Mouse (Mus musculus) hematopoietic stem cell, adult 5-6 weeks (primary cell): ENCODE measurements around the gene Dctd. TPM values are rescaled to one million over a fixed set of nuclear protein-coding genes. Genes with fewer than 3 reads are reported as not detected.

Experiments used
- ATAC-seq, 2 experiments: fragments of 125-278 bp in 1 of 2; replicated peaks in 1 of 2; 2 replicates each; pipeline ENCODE4 v1.8.0; 2016 to 2017; ENCODE audit warnings: inconsistent platforms in 2 of 2, mild to moderate bottlenecking in 2 of 2, moderate number of reproducible peaks in 2 of 2, low read depth in 1 of 2, moderate TSS enrichment in 1 of 2; ENCODE audit not compliant: low FRiP score in 2 of 2, poor library complexity in 2 of 2, severe bottlenecking in 2 of 2, insufficient read depth in 1 of 2, low TSS enrichment in 1 of 2
- total RNA-seq: library from RNA; stranded (forward); fragments of 172-1452, 232-1000 nt; gene quantifications from 2 replicates; pipeline ENCODE4 v1.2.3, GENCODE M21; 2017

The Dctd gene
- 67.2 and 72.7 TPM in 2 replicates for total RNA-seq

- ATAC-seq, result no peak
These were observed at the start of gene Dctd for GRCm38 (mm10) chr8:48098792-48099191. TSS of gene Dctd (plus strand) at chr8:48099092.

- ATAC-seq, result no peak
These were observed 45.3 kb upstream of the Dctd start for GRCm38 (mm10) chr8:48053611-48054010.

GRCm38 (mm10) chr8:48063526-48064072, 35.3 kb upstream of the Dctd start:
- no peak for ATAC-seq

GRCm38 (mm10) chr8:48074149-48074548, 24.7 kb upstream of the Dctd start:
- ATAC-seq, result no peak

- no peak for ATAC-seq
These were observed 16.5 kb upstream of the Dctd start for GRCm38 (mm10) chr8:48082343-48082742.

- ATAC-seq, result no peak
These were observed 8.2 kb upstream of the Dctd start for GRCm38 (mm10) chr8:48090661-48091060.

- no peak for ATAC-seq
These were observed 3.5 kb upstream of the Dctd start for GRCm38 (mm10) chr8:48095378-48095777.

- peak; percentile 82 to 83 for ATAC-seq
These were observed 1.6 kb upstream of the Dctd start for GRCm38 (mm10) chr8:48097131-48097794.

GRCm38 (mm10) chr8:48098081-48098639, 732 bp upstream of the Dctd start:
- no peak for ATAC-seq

- no peak for ATAC-seq
These were observed 1.4 kb downstream of the Dctd start for GRCm38 (mm10) chr8:48100100-48100787.

GRCm38 (mm10) chr8:48109373-48109855, 10.5 kb downstream of the Dctd start:
- peak; percentile 54 to 59 for ATAC-seq

GRCm38 (mm10) chr8:48109856-48110780, 11.2 kb downstream of the Dctd start:
- peak; percentile 93 to 95 for ATAC-seq

- no peak for ATAC-seq
These were observed 15.7 kb downstream of the Dctd start for GRCm38 (mm10) chr8:48114591-48114990.

GRCm38 (mm10) chr8:48122991-48123390, 24.1 kb downstream of the Dctd start:
- no peak for ATAC-seq

GRCm38 (mm10) chr8:48124857-48125256, 26.0 kb downstream of the Dctd start:
- ATAC-seq, result no peak

- ATAC-seq, result no peak
These were observed 28.1 kb downstream of the Dctd start for GRCm38 (mm10) chr8:48126954-48127353.

GRCm38 (mm10) chr8:48130266-48130665, 31.4 kb downstream of the Dctd start:
- ATAC-seq, result no peak
